Mouse (Mus musculus) MEL (cell line): ENCODE data around the gene Sirt3. TPM values are rescaled to one million over a fixed set of nuclear protein-coding genes. Genes with fewer than 3 reads are reported as not detected.

Experiments
- DNase-seq: peaks from one replicate; pipeline ENCODE4 v3.0.0; 2011; ENCODE audit warnings: low read depth, low spot score
- H3K27ac ChIP-seq: 2 replicates; pipeline ENCODE4 v1.5.1; 2012; ENCODE audit warnings: low read depth, mild to moderate bottlenecking, control low read depth, low read length, moderate library complexity; ENCODE audit not compliant: control insufficient read depth
- H3K27me3 ChIP-seq, 2 experiments: fragments of 150-350 bp in 1 of 2; sonication (generic) in 1 of 2; 2 replicates each; pipeline ENCODE4 v1.6.1; 2012; ENCODE audit warnings: low read length in 2 of 2, mild to moderate bottlenecking in 2 of 2, improper control_type of control experiment in 1 of 2, moderate library complexity in 1 of 2; ENCODE audit not compliant: insufficient read depth in 2 of 2, control insufficient read depth in 1 of 2
- H3K36me3 ChIP-seq, 2 experiments: 2 replicates each; pipeline ENCODE4 v1.6.1; 2012 to 2014; ENCODE audit warnings: low read length in 2 of 2, improper control_type of control experiment in 1 of 2, inconsistent platforms in 1 of 2, mild to moderate bottlenecking in 1 of 2; ENCODE audit not compliant: insufficient read depth in 2 of 2, control insufficient read depth in 1 of 2
- H3K4me1 ChIP-seq, 2 experiments: fragments of 150-350 bp in 1 of 2; sonication (generic) in 1 of 2; 2 replicates each; pipeline ENCODE4 v1.6.1; 2012; ENCODE audit warnings: low read length in 2 of 2, improper control_type of control experiment in 1 of 2, mild to moderate bottlenecking in 1 of 2; ENCODE audit not compliant: insufficient read depth in 2 of 2, control insufficient read depth in 1 of 2
- H3K4me3 ChIP-seq, 2 experiments: fragments of 150-350 bp in 1 of 2; sonication (generic) in 1 of 2; 2 replicates each; pipeline ENCODE4 v1.5.1; 2012; ENCODE audit warnings: low read depth in 2 of 2, low read length in 2 of 2, mild to moderate bottlenecking in 2 of 2, moderate library complexity in 2 of 2, control low read depth in 1 of 2, improper control_type of control experiment in 1 of 2; ENCODE audit not compliant: control insufficient read depth in 1 of 2, insufficient read depth in 1 of 2
- H3K79me2 ChIP-seq: 2 replicates; pipeline ENCODE4 v1.6.1; 2012; ENCODE audit warnings: mild to moderate bottlenecking, low read length, moderate library complexity; ENCODE audit not compliant: control insufficient read depth, poor library complexity, insufficient read depth
- H3K9ac ChIP-seq: 2 replicates; pipeline ENCODE4 v1.6.1; 2012; ENCODE audit warnings: low read depth, mild to moderate bottlenecking, control low read depth, low read length, moderate library complexity; ENCODE audit not compliant: control insufficient read depth, poor library complexity, severe bottlenecking
- H3K9me3 ChIP-seq: fragments of 150-350 bp; sonication (generic); replicated peaks from 2 replicates; pipeline ENCODE4 v1.6.1; 2012; ENCODE audit warnings: mild to moderate bottlenecking, low read length, improper control_type of control experiment, moderate library complexity; ENCODE audit not compliant: insufficient read depth
- EP300 ChIP-seq, 2 experiments: IDR thresholded peaks; 2 replicates each; pipeline ENCODE4 v1.6.1; 2011; ENCODE audit warnings: improper control_type of control experiment in 2 of 2, low read length in 2 of 2, low read depth in 1 of 2, mild to moderate bottlenecking in 1 of 2
- JUND ChIP-seq: IDR thresholded peaks from 2 replicates; pipeline ENCODE4 v1.6.1; 2011; ENCODE audit warnings: low read depth, mild to moderate bottlenecking, improper control_type of control experiment, low read length
- MAFK ChIP-seq: IDR thresholded peaks from 2 replicates; pipeline ENCODE4 v1.6.1; 2011; ENCODE audit warnings: low read depth, mild to moderate bottlenecking, low read length, improper control_type of control experiment, borderline replicate concordance
- MYB ChIP-seq: IDR thresholded peaks from 2 replicates; pipeline ENCODE4 v1.6.1; 2011; ENCODE audit warnings: mild to moderate bottlenecking, low read depth, low read length, improper control_type of control experiment
- POLR2A ChIP-seq, 2 experiments: IDR thresholded peaks; 2 replicates each; pipeline ENCODE4 v1.6.1; 2011 to 2012; ENCODE audit warnings: low read length in 2 of 2, mild to moderate bottlenecking in 2 of 2, control low read depth in 1 of 2, improper control_type of control experiment in 1 of 2, low read depth in 1 of 2, moderate library complexity in 1 of 2; ENCODE audit not compliant: control insufficient read depth in 1 of 2, insufficient read depth in 1 of 2, poor library complexity in 1 of 2
- POLR2AphosphoS2 ChIP-seq: IDR thresholded peaks from 2 replicates; pipeline ENCODE4 v1.6.1; 2011; ENCODE audit warnings: low read length, improper control_type of control experiment
- RCOR1 ChIP-seq: IDR thresholded peaks from 2 replicates; pipeline ENCODE4 v1.6.1; 2012; ENCODE audit warnings: low read depth, mild to moderate bottlenecking, inconsistent platforms, low read length, improper control_type of control experiment
- ZKSCAN1 ChIP-seq: IDR thresholded peaks from 2 replicates; pipeline ENCODE4 v1.6.1; 2012; ENCODE audit warnings: low read depth, mild to moderate bottlenecking, inconsistent platforms, low read length, improper control_type of control experiment, moderate library complexity
- polyA plus RNA-seq, 2 experiments: library from polyadenylated mRNA; stranded (reverse) in 1 of 2; unstranded in 1 of 2; fragments of >175 nt in 1 of 2; fragments of >200 nt in 1 of 2; gene quantifications; 2 replicates each; pipeline versions ENCODE4 v1.2.1 to v1.2.4; 2012; ENCODE audit warnings: low replicate concordance in 2 of 2, low read depth in 1 of 2; ENCODE audit not compliant: insufficient read length in 2 of 2, insufficient read depth in 1 of 2, missing spikeins in 1 of 2
- total RNA-seq: library from RNA; depleted of rRNA; stranded (reverse); fragments of 300-350 nt; gene quantifications from 2 replicates; pipeline ENCODE4 v1.2.3, GENCODE M21; 2012

Sirt3 gene
- total and polyA plus RNA-seq, 3 experiments, result 16.1 to 19.5 TPM; not detected in 1

- H3K4me3 ChIP-seq, result no peak overlapping the region
- TF ChIP-seq MAFK, result no peak
- TF ChIP-seq POLR2AphosphoS2, result no peak
- TF ChIP-seq ZKSCAN1, result no peak
- TF ChIP-seq EP300 (IDR thresholded peaks at IDR 0.05; ENCODE audit: low read depth in 1 of 2, low read length in 2 of 2), result no peak
- no peaks in the 10 kb centered on the region; a peak in 1 of 4 replicates for H3K36me3 ChIP-seq
- H3K4me1 ChIP-seq, result peaks cover 3 to 9% of the 10 kb centered on the region in 2 experiments; a peak in 2 of 4 replicates
- H3K27ac ChIP-seq, result no peak overlapping the region
- peaks cover 4 to 7% of the 10 kb centered on the region in 2 experiments; a peak in 3 of 4 replicates for H3K27me3 ChIP-seq
- no peak for DNase-seq
- no peak overlapping the region for H3K9ac ChIP-seq
- no peaks in the 10 kb centered on the region for H3K79me2 ChIP-seq
- H3K9me3 ChIP-seq, result no peaks in the 10 kb centered on the region
These were observed 45.6 kb downstream of the Sirt3 start for GRCm38 (mm10) chr7:140836243-140837115.

GRCm38 (mm10) chr7:140835758-140836087 lies 46.4 kb downstream of the Sirt3 start:
- Histone ChIP-seq H3K27me3 (peaks cover 4 to 8% of the 10 kb centered on the region in 2 experiments), H3K9ac (no peak overlapping the region), H3K4me3 (no peak overlapping the region)

GRCm38 (mm10) chr7:140834968-140835757 lies 46.9 kb downstream of the Sirt3 start, which contains the start of gene Urah:
Urah (plus strand) TSS chr7:140835018.
- Histone ChIP-seq H3K9me3 (no peaks in the 10 kb centered on the region), H3K4me1 (peaks cover 3 to 9% of the 10 kb centered on the region in 2 experiments; a peak in 2 of 4 replicates), H3K9ac (no peak within 1 kb of the TSS), H3K36me3 (no peaks in the 10 kb centered on the region; a peak in 1 of 4 replicates)
- no peak for DNase-seq
- TF ChIP-seq MAFK (no peak), MYB (no peak)
- TF ChIP-seq, all 39 proteins: peak for 0
- H3K4me3 ChIP-seq, result no peak within 1 kb of the TSS
- no peaks in the 10 kb centered on the region for H3K79me2 ChIP-seq
- no peak within 1 kb of the TSS for H3K27ac ChIP-seq
- peaks cover 6 to 13% of the 10 kb centered on the region in 2 experiments for H3K27me3 ChIP-seq

More at GRCm38 (mm10) chr7:140835758-140836087, 46.4 kb downstream of the Sirt3 start:
- Histone ChIP-seq H3K9me3 (no peaks in the 10 kb centered on the region), H3K79me2 (no peaks in the 10 kb centered on the region), H3K4me1 (peaks cover 3 to 9% of the 10 kb centered on the region in 2 experiments; a peak in 2 of 4 replicates), H3K36me3 (no peaks in the 10 kb centered on the region; a peak in 1 of 4 replicates), H3K27ac (no peak overlapping the region)
- no peak for DNase-seq
- TF ChIP-seq MYB, result no peak
- TF ChIP-seq POLR2A (IDR thresholded peaks at IDR 0.05; ENCODE audit: control insufficient read depth in 1 of 2, insufficient read depth in 1 of 2, low read depth in 1 of 2, low read length in 2 of 2, poor library complexity in 1 of 2), result no peak
- no peak for TF ChIP-seq JUND
- TF ChIP-seq RCOR1, result no peak
